Mouse (Mus musculus) spleen, adult 2 months (tissue): ENCODE results near the gene Zfp385c.

ENCODE experiments used
- CTCF ChIP-seq: fragments of 200-500 bp; IDR thresholded peaks from 2 replicates; pipeline ENCODE4 v1.5.1; 2011; ENCODE audit warnings: mild to moderate bottlenecking, inconsistent platforms; ENCODE audit not compliant: insufficient read depth, insufficient read length, insufficient replicate concordance; ENCODE audit errors: extremely low read depth
- POLR2A ChIP-seq: fragments of 200-500 bp; IDR thresholded peaks from 2 replicates; pipeline ENCODE4 v1.6.1; 2011; ENCODE audit warnings: low read depth, low read length, inconsistent platforms

- TF ChIP-seq POLR2A (no peak), CTCF (no peak)
Measured at GRCm38 (mm10) chr11:100581756-100582155, 110.5 kb downstream of the Zfp385c start.
